Mouse (Mus musculus) inflammation-experienced regulatory T-cells, adult 6 months (primary cell): ENCODE results near the gene Vsig10. TPM values are rescaled to one million over a fixed set of nuclear protein-coding genes. Genes with fewer than 3 reads are reported as not detected.
A peak's percentile ranks its signal among the peaks of the same experiment; 100 is the strongest.
"Not testable (repeated sequence)": the region's sequence is repeated elsewhere in the genome, so short reads cannot be mapped to it uniquely, and the experiment has no call there.

Experiments used
- ATAC-seq: one replicate; pipeline ENCODE4 v1.8.0; 2017
- polyA plus RNA-seq, 3 experiments: library from polyadenylated mRNA; unstranded; fragments of 100-300 nt; shearing (Covaris generic); gene quantifications; one replicate each; pipeline ENCODE4 v1.2.1; 2017

Vsig10 gene
- 1 to 10 TPM; 4.1 to 7.8 (median 5.7) TPM for polyA plus RNA-seq

DNA sequence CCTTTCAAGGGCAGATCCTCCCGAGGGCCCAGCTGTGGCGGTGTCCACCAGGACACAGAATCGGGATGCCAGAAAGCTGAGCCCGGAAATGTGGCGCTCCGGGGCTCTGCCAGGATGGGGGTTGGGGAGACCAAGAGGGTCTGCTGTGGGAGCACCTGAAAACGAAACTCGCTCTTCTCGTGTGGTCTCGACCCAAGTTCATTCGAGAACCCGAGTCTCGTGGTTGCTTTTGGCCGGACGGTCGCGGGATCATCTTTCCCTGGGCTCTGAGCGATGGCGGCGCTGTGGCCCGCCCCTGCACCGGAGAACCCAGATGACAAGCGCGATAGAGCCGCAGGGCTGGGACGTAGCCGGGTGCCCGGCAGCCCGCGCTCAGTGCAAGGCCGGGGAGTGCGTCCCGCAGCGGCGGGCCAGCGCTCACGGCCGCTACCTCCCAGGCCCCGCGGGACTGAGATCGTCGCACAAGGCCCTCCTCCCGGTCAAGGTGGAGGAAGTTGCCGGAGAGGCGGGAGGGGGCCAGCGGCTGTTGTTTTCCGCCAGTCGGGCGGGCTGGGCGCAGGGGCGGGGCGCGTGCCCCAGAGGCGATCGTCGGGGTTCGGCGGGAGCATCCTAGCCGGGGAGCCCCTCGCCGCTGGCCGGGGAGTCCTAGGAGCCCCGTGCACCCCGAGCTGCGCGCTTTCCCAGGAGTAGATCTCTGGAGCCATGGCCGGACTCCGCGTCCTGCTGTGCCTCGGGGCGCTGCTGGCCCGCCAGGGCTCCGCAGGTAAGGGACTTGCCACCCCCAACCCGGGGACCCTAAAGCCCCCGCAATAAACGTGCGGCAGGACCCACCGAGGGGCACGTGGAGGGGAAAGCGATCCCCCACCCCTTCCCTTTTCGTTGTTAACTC is at the start of gene Vsig10:
Vsig10 (plus strand) TSS at position 343 of the 889 bp plus-strand sequence.
- ATAC-seq, result peak; percentile 57

DNA sequence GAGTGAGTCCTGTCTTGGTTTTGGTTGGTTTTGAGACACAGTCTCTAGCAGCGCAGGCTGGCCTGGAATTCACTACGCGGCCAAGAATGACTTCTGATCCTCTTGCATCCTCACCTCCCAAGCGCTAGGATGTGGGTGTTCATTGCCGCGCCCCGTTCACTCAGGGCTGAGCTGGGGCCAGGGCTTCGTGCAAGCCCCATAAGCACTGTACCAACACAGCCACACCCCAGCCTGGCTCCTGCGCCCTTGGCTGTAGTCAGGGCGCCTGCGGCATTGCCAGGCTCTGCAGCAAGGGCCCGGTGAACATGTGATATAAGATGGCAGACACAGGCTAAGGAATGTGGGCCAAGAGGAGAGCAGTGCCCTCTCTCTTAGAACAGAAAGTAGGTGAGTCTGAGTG is 49.5 kb upstream of the Vsig10 start:
- no peak for ATAC-seq

DNA sequence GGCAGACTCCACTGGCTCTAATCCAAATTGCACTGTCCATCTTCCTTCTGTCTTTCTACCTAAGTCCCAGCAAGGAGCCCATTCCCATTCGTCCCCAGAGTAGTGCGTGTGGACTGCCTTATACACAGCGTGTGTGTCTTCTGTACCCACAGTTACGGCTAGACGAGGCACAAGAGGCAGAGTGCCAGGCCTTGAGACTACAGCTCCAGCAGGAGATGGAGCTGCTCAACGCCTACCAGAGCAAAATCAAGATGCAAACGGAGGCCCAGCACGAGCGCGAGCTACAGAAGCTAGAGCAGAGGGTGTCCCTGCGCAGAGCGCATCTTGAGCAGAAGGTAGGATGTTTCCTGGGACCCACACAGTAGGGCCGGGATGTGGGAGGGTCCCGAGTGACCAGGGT is 46.9 kb upstream of the Vsig10 start:
- ATAC-seq, result no peak

DNA sequence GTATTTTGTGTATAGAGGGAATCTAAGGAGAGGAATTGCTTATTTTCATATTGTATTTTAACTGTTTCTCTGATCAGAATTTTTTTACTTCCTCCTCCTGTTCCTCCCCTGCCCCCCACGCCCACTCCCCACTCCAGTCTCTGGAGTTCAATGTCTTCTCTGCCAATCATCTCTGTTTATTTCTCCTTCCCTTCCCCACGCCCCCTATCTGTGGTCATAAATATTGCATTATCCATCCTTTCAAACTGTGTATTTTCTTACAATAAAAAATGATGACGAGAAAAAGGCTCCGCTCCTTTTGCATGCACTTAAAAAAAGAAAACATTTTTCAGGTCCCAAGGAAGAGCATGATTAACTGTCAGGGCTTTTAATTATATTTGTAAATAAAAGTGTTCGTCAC is 44.1 kb upstream of the Vsig10 start:
- no peak for ATAC-seq

GRCm38 (mm10) chr5:117277784-117278183 is 41.1 kb upstream of the Vsig10 start:
- ATAC-seq, result no peak

DNA sequence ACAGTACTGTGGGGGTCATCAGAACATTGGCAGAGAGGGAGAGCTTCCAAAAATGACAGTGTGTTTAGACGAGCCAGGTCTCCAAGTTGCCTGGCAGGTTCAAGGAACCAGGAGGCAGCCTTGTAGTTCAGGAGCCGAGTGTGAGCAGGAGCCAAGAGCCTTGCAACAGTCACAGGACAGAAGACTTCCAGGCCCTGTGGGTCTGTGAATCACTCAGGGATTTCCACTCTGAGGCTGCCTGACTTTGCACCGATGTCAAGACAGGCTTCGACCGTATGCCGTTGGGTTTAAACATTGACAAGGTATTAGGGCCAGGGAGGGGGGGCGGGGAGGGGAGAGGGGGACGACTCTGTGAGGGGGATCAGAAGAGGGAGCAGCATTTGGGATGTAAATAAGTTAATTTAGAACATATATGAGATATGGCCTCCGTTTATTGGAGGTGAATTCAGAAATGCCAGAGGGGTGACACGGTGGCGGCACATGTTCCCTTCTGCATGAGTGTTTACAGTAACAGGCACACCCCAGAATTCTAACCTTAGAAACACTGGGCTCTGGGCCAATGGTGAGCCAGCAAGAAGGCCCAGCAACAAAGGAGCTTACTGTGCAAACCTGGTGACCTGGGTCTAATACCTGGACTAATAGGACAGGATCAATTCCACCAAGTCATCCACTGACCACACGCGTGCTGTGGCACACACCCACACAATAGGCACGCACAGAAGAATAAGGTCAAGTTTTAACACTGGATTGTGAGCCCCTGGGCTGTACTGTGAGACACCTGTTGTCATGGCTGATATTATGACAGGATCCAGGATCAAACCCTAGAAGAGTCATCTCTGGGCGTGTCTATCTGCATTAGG is 39.8 kb upstream of the Vsig10 start:
- ATAC-seq, result no peak

DNA sequence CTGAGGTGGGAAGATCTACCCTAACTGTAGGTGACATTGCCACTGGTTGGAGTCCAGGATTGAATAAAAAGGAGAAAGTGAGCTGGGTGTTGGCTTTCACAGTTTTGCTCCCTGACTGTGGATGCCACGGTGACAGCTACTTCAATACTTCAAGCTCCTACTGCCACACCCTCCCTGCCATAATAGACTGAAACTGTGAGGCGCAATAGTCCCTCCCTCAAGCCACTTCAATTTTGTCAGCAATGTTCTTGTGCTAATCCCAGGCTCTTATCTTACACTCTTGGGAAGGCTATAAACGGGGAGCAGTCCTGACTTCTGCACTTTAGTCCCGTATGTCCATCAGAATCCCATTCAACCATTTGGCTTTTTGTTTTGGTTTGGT is 39.2 kb upstream of the Vsig10 start:
- no peak for ATAC-seq

DNA sequence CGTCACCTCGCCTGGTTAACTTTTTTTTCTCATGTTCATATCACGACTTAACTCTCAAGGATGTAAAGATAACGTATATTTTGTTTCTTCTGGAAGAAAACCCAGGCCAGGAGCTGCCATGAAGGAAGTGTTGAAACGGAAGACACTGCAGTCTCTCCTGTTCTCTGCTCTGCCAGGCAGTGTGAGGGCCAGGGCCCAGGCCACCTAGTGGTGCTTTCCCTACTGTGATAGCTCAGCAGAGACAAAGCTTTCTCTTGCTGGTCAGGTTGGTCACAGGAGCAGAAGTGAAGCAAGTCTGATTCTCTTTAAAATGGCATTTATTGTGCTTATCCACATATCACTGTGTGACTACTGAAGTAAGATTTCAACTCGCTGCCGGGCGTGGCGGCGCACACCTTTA is 37.3 kb upstream of the Vsig10 start:
- no peak for ATAC-seq

- no peak for ATAC-seq
These were observed 36.5 kb upstream of the Vsig10 start for GRCm38 (mm10) chr5:117282360-117282759.

GRCm38 (mm10) chr5:117284029-117284428 is 34.9 kb upstream of the Vsig10 start:
- no peak for ATAC-seq

GRCm38 (mm10) chr5:117284682-117285081 is 34.2 kb upstream of the Vsig10 start:
- no peak for ATAC-seq

- ATAC-seq, result no peak
These were observed 33.6 kb upstream of the Vsig10 start for GRCm38 (mm10) chr5:117285266-117285665.

- ATAC-seq, result no peak
These were observed 32.6 kb upstream of the Vsig10 start for GRCm38 (mm10) chr5:117286286-117286685.

GRCm38 (mm10) chr5:117286831-117287822 is 31.8 kb upstream of the Vsig10 start, which contains the start of gene Pebp1:
Gene Pebp1 (minus strand): TSS chr5:117287625.
- peak; percentile 97 for ATAC-seq

- no peak for ATAC-seq
These were observed 29.2 kb upstream of the Vsig10 start for GRCm38 (mm10) chr5:117289646-117290045.

- no peak for ATAC-seq
These were observed 28.8 kb upstream of the Vsig10 start for GRCm38 (mm10) chr5:117290081-117290480.

GRCm38 (mm10) chr5:117291312-117291711 is 27.6 kb upstream of the Vsig10 start:
- ATAC-seq, result no peak

DNA sequence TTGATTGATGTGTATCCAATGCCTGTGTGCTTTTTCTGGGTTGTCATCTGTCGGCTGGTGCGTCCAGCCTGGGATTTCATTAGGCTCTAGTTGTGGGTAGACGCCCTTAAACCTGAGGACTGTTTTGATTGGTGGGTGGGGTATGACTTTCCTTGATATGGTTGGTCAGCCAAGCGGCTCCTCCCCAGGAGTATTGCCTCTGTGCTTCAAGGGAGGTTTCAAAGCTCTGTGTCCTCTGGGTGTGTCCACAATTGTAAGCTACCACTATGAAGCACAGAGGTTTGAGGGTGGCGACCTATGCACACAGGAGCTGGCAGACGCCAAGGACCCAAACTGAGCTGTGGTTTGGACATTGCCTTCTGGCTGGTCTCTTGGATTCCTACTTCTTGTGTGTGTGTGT is 26.3 kb upstream of the Vsig10 start:
- no peak for ATAC-seq

DNA sequence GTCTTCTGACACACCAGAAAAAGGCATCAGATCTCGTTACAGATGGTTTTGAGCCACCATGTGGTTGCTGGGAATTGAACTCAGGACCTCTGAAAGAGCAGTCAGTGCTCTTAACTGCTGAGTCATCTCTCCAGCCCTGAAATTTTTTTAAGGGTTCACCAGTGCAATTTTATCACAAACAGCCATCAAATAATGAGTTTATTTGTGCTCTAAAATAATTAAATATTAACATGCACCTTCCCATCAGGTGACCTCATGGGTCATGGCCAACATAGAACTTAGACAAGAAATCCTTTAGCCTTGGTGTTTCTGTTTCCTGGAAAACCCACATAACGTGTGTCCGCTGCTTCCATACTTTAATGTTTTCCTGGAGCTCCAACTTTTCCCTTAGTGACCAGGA is 25.1 kb upstream of the Vsig10 start:
- not testable (repeated sequence) for ATAC-seq

DNA sequence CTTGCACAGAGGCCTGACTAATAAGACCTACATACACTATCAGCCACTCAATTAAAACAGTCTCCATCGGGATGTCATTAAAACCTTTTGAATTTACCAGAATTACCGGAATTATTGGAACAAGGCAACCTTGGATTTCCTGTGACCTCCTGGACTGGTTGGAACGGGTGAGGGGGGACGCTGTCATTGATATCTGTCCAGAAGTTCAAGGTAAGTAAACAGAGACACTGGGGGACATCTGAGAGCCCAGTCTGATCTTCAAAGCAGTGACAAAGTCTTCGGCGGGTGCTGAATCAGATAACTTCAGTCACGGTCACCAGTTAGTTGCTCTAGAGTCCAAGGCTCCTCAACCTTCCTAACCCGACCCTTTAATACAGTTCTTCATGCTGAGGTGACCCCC is 23.9 kb upstream of the Vsig10 start:
- no peak for ATAC-seq

DNA sequence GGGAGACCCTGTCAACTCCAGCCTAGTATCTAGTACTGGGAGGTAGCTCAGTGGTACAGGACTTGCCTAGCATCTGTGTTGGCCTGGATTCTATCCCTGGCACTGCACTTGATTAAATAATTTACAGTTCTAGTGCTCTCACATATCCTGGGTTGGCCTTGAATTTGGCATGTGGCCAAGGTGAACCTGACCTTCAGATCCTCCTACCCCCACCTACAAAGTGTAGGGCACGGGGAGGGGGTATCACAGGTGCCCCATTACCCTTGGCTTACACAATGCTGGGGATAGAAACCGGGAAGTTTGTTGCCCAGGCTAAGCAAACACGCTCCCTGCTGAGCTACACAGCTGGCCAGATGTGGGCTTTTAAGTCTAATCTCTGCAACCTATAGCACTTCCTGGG is 16.0 kb upstream of the Vsig10 start:
- ATAC-seq, result no peak
